Mouse (Mus musculus): ENCODE data around the gene Shisa5. TPM values are rescaled to one million over a fixed set of nuclear protein-coding genes. Genes with fewer than 3 reads are reported as not detected.

Shisa5 gene
- polyA plus RNA-seq, 1 experiment, result 2.6 TPM

GRCm38 (mm10) chr9:109051011-109051501, 12.7 kb downstream of the Shisa5 start:
- Histone ChIP-seq H3K9me3 (ENCODE audit: control insufficient read depth, low read length) (no peaks in the 10 kb centered on the region), H3K4me1 (ENCODE audit: control insufficient read depth) (peaks cover 27% of the 10 kb centered on the region), H3K4me3 (replicated peaks) (no peak overlapping the region), H3K27me3 (ENCODE audit: control insufficient read depth) (no peaks in the 10 kb centered on the region), H3K36me3 (ENCODE audit: control insufficient read depth) (no peaks in the 10 kb centered on the region)
- no peak for TF ChIP-seq GATA1 (IDR thresholded peaks at IDR 0.05; ENCODE audit: low read length)

- Histone ChIP-seq H3K27me3 (ENCODE audit: control insufficient read depth) (no peaks in the 10 kb centered on the region), H3K4me1 (ENCODE audit: control insufficient read depth) (peaks cover 28% of the 10 kb centered on the region), H3K4me3 (replicated peaks) (no peak overlapping the region), H3K36me3 (ENCODE audit: control insufficient read depth) (peaks cover 7% of the 10 kb centered on the region), H3K9me3 (ENCODE audit: control insufficient read depth, low read length) (no peaks in the 10 kb centered on the region)
- TF ChIP-seq TAL1 (IDR thresholded peaks at IDR 0.05; ENCODE audit: low read length) (no peak), GATA1 (IDR thresholded peaks at IDR 0.05; ENCODE audit: low read length) (no peak)
Observed at GRCm38 (mm10) chr9:109051651-109052489, 13.5 kb downstream of the Shisa5 start.

- H3K4me1 ChIP-seq (ENCODE audit: control insufficient read depth), result peaks cover 31% of the 10 kb centered on the region
- no peak overlapping the region for H3K4me3 ChIP-seq (replicated peaks)
- no peaks in the 10 kb centered on the region for H3K9me3 ChIP-seq (ENCODE audit: control insufficient read depth, low read length)
- no peaks in the 10 kb centered on the region for H3K27me3 ChIP-seq (ENCODE audit: control insufficient read depth)
- TF ChIP-seq GATA1 (IDR thresholded peaks at IDR 0.05; ENCODE audit: low read length), result no peak
- TF ChIP-seq TAL1 (IDR thresholded peaks at IDR 0.05; ENCODE audit: low read length), result no peak
- H3K36me3 ChIP-seq (ENCODE audit: control insufficient read depth), result peaks cover 15% of the 10 kb centered on the region
Observed at GRCm38 (mm10) chr9:109052490-109053260, 14.3 kb downstream of the Shisa5 start.

- Histone ChIP-seq H3K4me3 (replicated peaks) (no peak overlapping the region), H3K9me3 (ENCODE audit: control insufficient read depth, low read length) (no peaks in the 10 kb centered on the region), H3K27me3 (ENCODE audit: control insufficient read depth) (no peaks in the 10 kb centered on the region), H3K36me3 (ENCODE audit: control insufficient read depth) (peaks cover 22% of the 10 kb centered on the region), H3K4me1 (ENCODE audit: control insufficient read depth) (peaks cover 37% of the 10 kb centered on the region)
- TF ChIP-seq GATA1 (IDR thresholded peaks at IDR 0.05; ENCODE audit: low read length) (no peak), TAL1 (IDR thresholded peaks at IDR 0.05; ENCODE audit: low read length) (no peak)
Observed at GRCm38 (mm10) chr9:109053366-109053765, 15.0 kb downstream of the Shisa5 start.

- no peak for TF ChIP-seq GATA1 (IDR thresholded peaks at IDR 0.05; ENCODE audit: low read length)
- H3K9me3 ChIP-seq (ENCODE audit: control insufficient read depth, low read length), result no peaks in the 10 kb centered on the region
- peaks cover 27% of the 10 kb centered on the region for H3K36me3 ChIP-seq (ENCODE audit: control insufficient read depth)
- H3K4me3 ChIP-seq (replicated peaks), result no peak overlapping the region
- H3K27me3 ChIP-seq (ENCODE audit: control insufficient read depth), result no peaks in the 10 kb centered on the region
- peaks cover 42% of the 10 kb centered on the region for H3K4me1 ChIP-seq (ENCODE audit: control insufficient read depth)
Observed at GRCm38 (mm10) chr9:109053851-109054250, 15.5 kb downstream of the Shisa5 start.

GRCm38 (mm10) chr9:109054712-109055111, 16.3 kb downstream of the Shisa5 start:
- Histone ChIP-seq H3K4me1 (ENCODE audit: control insufficient read depth) (peaks cover 49% of the 10 kb centered on the region), H3K36me3 (ENCODE audit: control insufficient read depth) (peaks cover 28% of the 10 kb centered on the region), H3K4me3 (replicated peaks) (peak overlapping the region; percentile 48), H3K9me3 (ENCODE audit: control insufficient read depth, low read length) (no peaks in the 10 kb centered on the region), H3K27me3 (ENCODE audit: control insufficient read depth) (no peaks in the 10 kb centered on the region)
- TF ChIP-seq TAL1 (IDR thresholded peaks at IDR 0.05; ENCODE audit: low read length) (no peak), GATA1 (IDR thresholded peaks at IDR 0.05; ENCODE audit: low read length) (no peak)

GRCm38 (mm10) chr9:109055271-109056030, 17.1 kb downstream of the Shisa5 start:
- TF ChIP-seq TAL1 (IDR thresholded peaks at IDR 0.05; ENCODE audit: low read length) (no peak), GATA1 (IDR thresholded peaks at IDR 0.05; ENCODE audit: low read length) (no peak)
- H3K9me3 ChIP-seq (ENCODE audit: control insufficient read depth, low read length), result no peaks in the 10 kb centered on the region
- no peaks in the 10 kb centered on the region for H3K27me3 ChIP-seq (ENCODE audit: control insufficient read depth)
- H3K4me3 ChIP-seq (replicated peaks), result peak overlapping the region; percentile 48
- peaks cover 52% of the 10 kb centered on the region for H3K4me1 ChIP-seq (ENCODE audit: control insufficient read depth)
- peaks cover 33% of the 10 kb centered on the region for H3K36me3 ChIP-seq (ENCODE audit: control insufficient read depth)

- no peak overlapping the region for H3K4me3 ChIP-seq (replicated peaks)
- H3K27me3 ChIP-seq (ENCODE audit: control insufficient read depth), result no peaks in the 10 kb centered on the region
- H3K9me3 ChIP-seq (ENCODE audit: control insufficient read depth, low read length), result no peaks in the 10 kb centered on the region
- TF ChIP-seq TAL1 (IDR thresholded peaks at IDR 0.05; ENCODE audit: low read length) (no peak), GATA1 (IDR thresholded peaks at IDR 0.05; ENCODE audit: low read length) (no peak)
- H3K4me1 ChIP-seq (ENCODE audit: control insufficient read depth), result peaks cover 52% of the 10 kb centered on the region
- H3K36me3 ChIP-seq (ENCODE audit: control insufficient read depth), result peaks cover 35% of the 10 kb centered on the region
Observed at GRCm38 (mm10) chr9:109056081-109056690, 17.8 kb downstream of the Shisa5 start.
